Mouse (Mus musculus) heart, embryonic 13.5 days (tissue): ENCODE measurements around the gene Mrpl28. TPM values are rescaled to one million over a fixed set of nuclear protein-coding genes. Genes with fewer than 3 reads are reported as not detected.
A peak's percentile ranks its signal among the peaks of the same experiment; 100 is the strongest.

Experiments
- ATAC-seq: fragments of 200-750 bp; cut with Nextera tagmentation; 2 replicates; pipeline ENCODE4 v1.8.0; 2017; ENCODE audit warnings: moderate TSS enrichment; ENCODE audit not compliant: insufficient number of reproducible peaks, low FRiP score, low TSS enrichment; ENCODE audit errors: extremely low read depth
- H3K27ac ChIP-seq: fragments of 300-500 bp; sonication (generic); replicated peaks from 2 replicates; pipeline ENCODE4 v1.5.1; 2015; ENCODE audit warnings: moderate library complexity, mild to moderate bottlenecking, inconsistent platforms
- H3K27me3 ChIP-seq: fragments of 300-500 bp; sonication (generic); replicated peaks from 2 replicates; pipeline ENCODE4 v1.6.1; 2015; ENCODE audit warnings: mild to moderate bottlenecking, inconsistent platforms
- H3K36me3 ChIP-seq: fragments of 300-500 bp; sonication (generic); 2 replicates; pipeline ENCODE4 v1.6.1; 2015; ENCODE audit warnings: mild to moderate bottlenecking, inconsistent platforms
- H3K4me1 ChIP-seq: fragments of 300-500 bp; sonication (generic); 2 replicates; pipeline ENCODE4 v1.6.1; 2015; ENCODE audit warnings: inconsistent platforms
- H3K4me2 ChIP-seq: fragments of 300-500 bp; sonication (generic); 2 replicates; pipeline ENCODE4 v1.6.1; 2015; ENCODE audit warnings: inconsistent platforms, mild to moderate bottlenecking, moderate library complexity
- H3K4me3 ChIP-seq: fragments of 300-500 bp; sonication (generic); 2 replicates; pipeline ENCODE4 v1.5.1; 2015; ENCODE audit warnings: moderate library complexity, mild to moderate bottlenecking, inconsistent platforms
- H3K9ac ChIP-seq: fragments of 300-500 bp; sonication (generic); 2 replicates; pipeline ENCODE4 v1.6.1; 2015; ENCODE audit warnings: inconsistent platforms, mild to moderate bottlenecking, moderate library complexity
- H3K9me3 ChIP-seq: fragments of 300-500 bp; sonication (generic); 2 replicates; pipeline ENCODE4 v1.6.1; 2016; ENCODE audit warnings: inconsistent platforms
- WGBS: fragments of 180-500 bp; shearing (Covaris S2); methylation state at CpG from one replicate; pipeline ENCODE4 v1.1.7; 2015; ENCODE audit warnings: mixed read lengths; 5-methylcytosine and 5-hydroxymethylcytosine counted together
- polyA plus RNA-seq: library from polyadenylated mRNA; unstranded; fragments of >200 nt; fragmentation: Nextera tagmentation; extraction: Ambion mirVana; gene quantifications from 2 replicates; pipeline ENCODE4 v1.2.1, GENCODE M21; 2015

The Mrpl28 gene
- polyA plus RNA-seq, 1 experiment from 2014 or later = 217 TPM

DNA sequence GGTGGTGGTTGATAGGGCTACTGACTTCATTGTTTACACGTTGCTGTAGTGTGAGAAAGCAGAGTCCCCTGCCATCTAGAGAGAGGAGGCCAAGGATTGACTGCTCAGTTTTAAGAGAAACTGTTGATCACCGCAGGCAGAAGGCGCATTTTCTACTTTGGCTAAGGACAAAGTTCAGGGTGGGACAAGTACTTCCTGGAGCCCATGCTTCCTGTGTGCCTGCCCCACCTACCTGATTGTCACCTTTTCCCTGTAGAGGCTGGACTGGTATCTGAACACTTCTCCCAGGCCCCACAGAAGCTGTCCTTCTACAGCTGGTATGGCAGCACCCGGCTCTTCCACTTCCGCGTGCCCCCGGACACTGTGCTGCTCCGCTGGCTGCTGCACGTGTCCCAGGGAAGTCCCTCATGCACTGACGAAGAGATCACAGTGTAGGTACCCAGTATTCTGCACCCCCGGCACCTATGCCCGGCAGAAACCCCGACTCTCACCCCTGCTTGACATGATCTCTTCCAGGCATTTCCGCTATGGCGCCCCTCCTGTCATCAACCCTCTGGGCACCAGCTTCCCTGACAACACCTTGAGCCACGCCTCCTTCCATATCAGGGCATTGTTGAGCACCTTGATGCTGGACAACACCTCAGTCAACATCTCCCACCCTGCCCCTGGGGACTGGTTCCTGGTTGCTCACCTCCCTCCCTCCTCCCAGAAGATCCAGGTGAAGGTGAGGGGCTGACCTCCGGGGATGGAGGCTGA lies 6.6 kb upstream of the Mrpl28 start:
- H3K27ac ChIP-seq = no peak overlapping the region

DNA sequence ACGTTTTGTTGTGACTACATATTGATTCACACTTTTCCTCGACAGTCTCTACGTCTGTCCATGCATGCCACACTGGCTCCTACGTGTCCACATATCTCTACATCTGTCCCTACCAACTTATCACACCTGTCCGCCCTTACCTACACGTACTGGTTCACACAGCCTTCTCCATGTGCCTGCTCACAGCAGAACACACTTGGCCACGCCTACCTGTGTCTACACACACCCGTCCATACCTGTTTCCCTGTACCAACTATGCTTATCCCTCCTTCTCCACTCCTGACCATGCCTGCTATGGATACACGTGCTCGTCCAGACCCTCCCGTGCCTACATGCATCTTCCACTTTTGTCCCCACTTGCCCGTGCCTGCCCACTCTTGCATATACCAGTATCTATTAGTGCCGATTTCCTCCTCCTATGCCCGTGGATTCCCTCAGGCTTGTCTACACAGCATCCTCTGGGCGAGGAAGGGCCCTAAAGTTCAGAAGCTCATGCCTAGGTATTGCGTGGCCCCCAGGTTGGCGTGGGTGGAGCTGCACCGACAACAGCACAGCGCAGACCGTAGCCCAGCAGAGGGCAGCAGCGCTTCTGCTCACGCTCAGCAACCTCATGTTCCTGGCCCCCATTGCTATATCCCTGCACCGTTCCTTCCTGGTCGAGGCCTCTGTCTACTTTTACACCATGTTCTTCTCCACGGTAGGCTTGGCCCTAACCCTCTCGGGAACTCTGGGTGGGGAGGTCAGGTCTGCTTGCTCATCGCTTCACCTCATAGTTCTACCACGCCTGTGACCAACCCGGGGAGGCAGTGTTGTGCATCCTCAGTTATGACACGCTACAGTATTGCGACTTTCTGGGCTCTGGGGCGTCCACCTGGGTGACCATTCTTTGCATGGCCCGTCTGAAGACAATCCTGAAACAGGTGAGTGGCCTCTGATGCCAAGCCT lies 3.3 kb upstream of the Mrpl28 start:
- Histone ChIP-seq H3K27me3 (peaks cover 59% of the 10 kb centered on the region), H3K4me3 (no peak overlapping the region), H3K9me3 (no peaks in the 10 kb centered on the region), H3K9ac (0 out of 2 replicates have a peak overlapping the region, but pooled peaks have one; percentile 33), H3K36me3 (peaks cover 2% of the 10 kb centered on the region), H3K4me1 (peaks cover 18% of the 10 kb centered on the region), H3K4me2 (0 out of 2 replicates have a peak overlapping the region, but pooled peaks have one; percentile 28), H3K27ac (no peak overlapping the region)
- no peak for ATAC-seq
- WGBS = 45% methylated on average over 33 of the region's 33 CpGs

More for the DNA sequence above, 6.6 kb upstream of the Mrpl28 start:
- ATAC-seq = no peak
- no peaks in the 10 kb centered on the region for H3K36me3 ChIP-seq
- no peak overlapping the region for H3K4me3 ChIP-seq
- H3K9me3 ChIP-seq = no peaks in the 10 kb centered on the region
- WGBS = 80% methylated on average over 17 of the region's 17 CpGs
- H3K9ac ChIP-seq = no peak overlapping the region
- no peak overlapping the region for H3K4me2 ChIP-seq
- peaks cover 13% of the 10 kb centered on the region for H3K4me1 ChIP-seq
- H3K27me3 ChIP-seq = peaks cover 92% of the 10 kb centered on the region

DNA sequence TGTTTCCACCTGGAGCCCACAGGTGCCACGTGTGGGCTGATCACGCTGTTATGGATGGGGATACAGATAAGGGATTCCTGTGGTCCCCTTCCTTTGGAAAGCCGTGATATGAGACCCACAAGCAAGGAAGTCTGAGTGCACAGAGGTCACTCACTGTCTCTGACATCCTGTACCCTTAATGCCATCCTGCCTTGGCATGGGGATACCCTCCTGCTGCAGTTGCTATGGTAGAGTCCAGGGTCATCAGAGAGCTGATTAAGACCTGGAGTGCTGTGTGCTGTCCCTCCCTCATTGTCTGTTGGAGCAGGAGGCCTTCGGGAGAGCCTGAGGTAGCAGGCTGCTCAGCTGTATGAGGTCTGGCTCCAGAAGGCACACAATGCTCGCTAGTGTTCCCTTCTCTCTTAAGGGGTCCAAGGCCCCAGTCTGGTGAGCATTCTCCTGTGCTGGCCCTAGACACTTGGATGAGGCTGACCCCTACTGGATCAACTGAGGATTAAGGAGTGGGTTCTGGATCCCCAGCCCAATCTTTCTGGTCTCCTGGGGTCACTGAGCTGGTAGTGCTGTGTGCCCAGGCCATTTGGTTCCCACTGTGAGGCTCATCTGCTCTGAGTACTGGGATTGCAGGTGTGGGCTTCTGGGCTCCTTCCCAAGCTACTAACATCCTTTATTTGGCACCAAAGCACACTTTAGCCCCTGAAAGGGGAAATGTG lies 714 bp upstream of the Mrpl28 start:
- no peak for ATAC-seq
- no peak overlapping the region for H3K27ac ChIP-seq
- peak overlapping the region; percentile 74; the same call in 1 of the 2 replicates for H3K4me2 ChIP-seq
- H3K36me3 ChIP-seq = peaks cover 28% of the 10 kb centered on the region
- H3K9ac ChIP-seq = peak overlapping the region; percentile 17; the same call in 1 of the 2 replicates
- 55% methylated on average over 5 of the region's 5 CpGs for WGBS
- no peaks in the 10 kb centered on the region for H3K9me3 ChIP-seq
- H3K4me3 ChIP-seq = no peak overlapping the region
- peaks cover 21% of the 10 kb centered on the region for H3K4me1 ChIP-seq
- peaks cover 33% of the 10 kb centered on the region for H3K27me3 ChIP-seq

DNA sequence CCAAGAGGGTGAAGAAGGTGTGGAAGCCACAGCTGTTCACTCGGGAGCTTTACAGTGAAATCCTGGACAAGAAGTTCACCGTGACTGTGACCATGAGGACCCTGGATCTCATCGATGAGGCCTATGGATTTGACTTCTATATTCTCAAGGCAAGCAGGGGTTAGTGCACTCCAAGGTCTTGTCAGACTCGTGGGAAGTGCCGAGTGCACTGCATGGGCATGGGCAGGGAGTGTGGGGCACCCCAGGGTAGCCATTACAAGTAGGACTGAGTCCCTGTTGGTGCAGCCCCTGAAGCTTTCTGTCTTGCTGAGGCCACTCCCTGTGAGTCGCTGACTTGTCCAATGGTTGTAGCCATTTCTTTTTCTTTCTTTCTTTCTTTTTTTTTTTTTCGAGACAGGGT lies 1.3 kb downstream of the Mrpl28 start:
- Histone ChIP-seq H3K4me2 (peak overlapping the region; percentile 74), H3K27me3 (peaks cover 14% of the 10 kb centered on the region), H3K4me1 (peaks cover 21% of the 10 kb centered on the region), H3K4me3 (peak overlapping the region; percentile 90), H3K9me3 (no peaks in the 10 kb centered on the region), H3K36me3 (peaks cover 48% of the 10 kb centered on the region), H3K27ac (no peak overlapping the region), H3K9ac (peak overlapping the region; percentile 93)
- 77% methylated on average over 7 of the region's 7 CpGs for WGBS
- ATAC-seq = no peak

DNA sequence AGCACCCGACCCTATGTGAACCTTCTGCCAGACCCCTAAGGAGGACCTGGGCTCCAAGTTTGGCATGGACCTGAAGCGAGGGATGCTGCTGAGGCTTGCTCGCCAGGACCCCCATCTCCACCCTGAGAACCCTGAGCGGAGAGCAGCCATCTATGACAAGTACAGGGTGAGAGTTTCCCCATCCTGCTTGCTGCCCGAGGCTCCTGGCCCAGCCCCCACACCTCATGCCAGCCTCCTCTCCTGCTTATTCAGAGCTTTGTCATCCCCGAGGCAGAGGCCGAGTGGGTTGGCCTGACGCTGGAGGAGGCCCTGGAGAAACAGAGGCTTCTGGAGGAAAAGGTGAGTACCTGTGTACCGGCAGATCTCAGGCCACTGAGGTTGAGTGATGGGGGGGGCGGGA lies 1.9 kb downstream of the Mrpl28 start:
- Histone ChIP-seq H3K4me3 (no peak overlapping the region), H3K9ac (no peak overlapping the region), H3K9me3 (no peaks in the 10 kb centered on the region), H3K36me3 (peaks cover 54% of the 10 kb centered on the region), H3K27ac (no peak overlapping the region), H3K4me1 (peaks cover 21% of the 10 kb centered on the region), H3K4me2 (no peak overlapping the region), H3K27me3 (peaks cover 8% of the 10 kb centered on the region)
- no peak for ATAC-seq
- WGBS = 94% methylated on average over 10 of the region's 10 CpGs

DNA sequence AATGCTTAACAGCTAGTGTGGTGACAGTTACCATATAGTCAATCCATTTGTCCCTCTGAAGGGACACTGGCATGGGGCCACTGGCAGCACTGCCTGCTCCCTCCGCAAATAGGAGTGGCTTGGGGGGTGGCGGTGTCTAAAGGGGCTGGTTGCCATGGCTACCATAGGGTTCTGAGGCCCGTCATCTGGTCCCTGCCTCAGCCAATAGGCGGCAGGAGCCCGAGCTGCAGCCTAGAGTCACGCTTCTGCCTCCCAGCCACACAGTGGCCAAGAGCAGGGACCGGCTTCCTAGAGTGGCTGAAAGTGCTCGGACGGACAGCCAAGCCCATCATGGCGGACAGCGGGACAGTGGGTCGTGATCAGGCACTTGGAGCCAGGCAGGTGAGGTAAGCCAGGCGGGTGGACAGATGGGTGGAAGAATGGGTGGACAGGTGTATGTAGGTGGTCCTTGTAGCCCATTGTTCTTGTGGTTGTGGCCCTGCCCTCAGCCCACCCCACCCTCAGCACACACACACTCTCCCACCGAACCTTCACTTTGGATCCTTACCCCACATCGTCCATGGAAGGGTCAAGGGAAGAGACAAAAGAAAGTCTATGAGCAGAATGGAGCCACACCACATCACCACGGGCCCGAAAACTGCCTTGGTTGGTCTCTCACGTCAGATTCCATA lies 7.9 kb downstream of the Mrpl28 start:
- Histone ChIP-seq H3K4me2 (no peak overlapping the region), H3K4me3 (no peak overlapping the region), H3K4me1 (no peaks in the 10 kb centered on the region), H3K36me3 (peaks cover 58% of the 10 kb centered on the region), H3K9ac (no peak overlapping the region), H3K9me3 (no peaks in the 10 kb centered on the region), H3K27ac (no peak overlapping the region), H3K27me3 (no peaks in the 10 kb centered on the region)
- 89% methylated on average over 18 of the region's 18 CpGs for WGBS
- no peak for ATAC-seq

DNA sequence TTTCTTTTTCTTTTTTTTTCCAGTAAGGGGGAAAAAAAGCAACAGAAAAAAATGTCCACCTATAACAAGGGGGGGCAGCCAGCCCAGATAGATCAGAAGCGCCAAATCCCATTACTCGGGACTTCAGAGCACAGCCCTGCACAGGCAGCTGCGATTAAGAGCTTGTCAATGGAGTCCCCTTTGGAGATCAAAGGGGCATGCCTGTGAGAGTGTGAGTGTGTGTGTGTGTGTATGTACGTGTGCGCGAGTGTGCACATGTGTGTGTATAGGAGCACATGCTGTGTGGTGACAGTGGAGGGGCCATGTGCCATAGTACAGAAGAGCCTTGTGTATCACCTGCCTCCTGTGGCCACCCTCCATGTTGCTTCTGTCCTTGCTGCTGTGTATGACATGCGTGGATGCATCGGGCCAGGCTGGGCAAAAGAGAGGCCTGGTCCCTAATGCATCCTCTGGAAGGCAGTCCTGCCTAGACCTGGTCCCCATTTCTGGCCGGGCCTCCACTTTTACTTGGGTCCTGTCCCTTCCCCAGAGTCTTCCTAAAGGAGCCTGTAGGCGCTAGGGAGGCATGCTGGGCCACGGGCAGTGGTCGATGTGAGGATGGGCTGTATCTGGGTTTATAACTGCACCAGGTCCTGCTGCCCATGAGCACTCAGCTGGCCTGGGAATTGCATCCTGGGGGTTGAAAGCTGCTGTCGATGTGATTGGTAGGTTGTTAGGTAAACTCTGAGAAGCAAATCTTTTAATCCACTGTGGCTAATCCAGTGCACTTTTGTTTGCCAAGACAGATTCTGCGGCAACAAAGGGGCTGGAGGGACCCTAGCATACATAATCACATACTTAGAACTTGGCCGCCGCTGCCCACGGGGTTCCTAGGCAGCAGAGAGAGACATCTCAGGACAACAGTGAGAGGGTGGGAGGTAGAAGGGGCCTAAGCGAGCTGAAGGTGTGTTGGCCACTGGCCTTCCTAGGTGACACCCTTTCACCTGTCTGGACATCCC lies 8.9 kb downstream of the Mrpl28 start:
- Histone ChIP-seq H3K4me3 (no peak overlapping the region), H3K9me3 (no peaks in the 10 kb centered on the region), H3K27me3 (no peaks in the 10 kb centered on the region), H3K36me3 (peaks cover 49% of the 10 kb centered on the region), H3K4me1 (no peaks in the 10 kb centered on the region), H3K27ac (no peak overlapping the region), H3K4me2 (no peak overlapping the region), H3K9ac (no peak overlapping the region)
- ATAC-seq = no peak
- WGBS = 87% methylated on average over 18 of the region's 18 CpGs

DNA sequence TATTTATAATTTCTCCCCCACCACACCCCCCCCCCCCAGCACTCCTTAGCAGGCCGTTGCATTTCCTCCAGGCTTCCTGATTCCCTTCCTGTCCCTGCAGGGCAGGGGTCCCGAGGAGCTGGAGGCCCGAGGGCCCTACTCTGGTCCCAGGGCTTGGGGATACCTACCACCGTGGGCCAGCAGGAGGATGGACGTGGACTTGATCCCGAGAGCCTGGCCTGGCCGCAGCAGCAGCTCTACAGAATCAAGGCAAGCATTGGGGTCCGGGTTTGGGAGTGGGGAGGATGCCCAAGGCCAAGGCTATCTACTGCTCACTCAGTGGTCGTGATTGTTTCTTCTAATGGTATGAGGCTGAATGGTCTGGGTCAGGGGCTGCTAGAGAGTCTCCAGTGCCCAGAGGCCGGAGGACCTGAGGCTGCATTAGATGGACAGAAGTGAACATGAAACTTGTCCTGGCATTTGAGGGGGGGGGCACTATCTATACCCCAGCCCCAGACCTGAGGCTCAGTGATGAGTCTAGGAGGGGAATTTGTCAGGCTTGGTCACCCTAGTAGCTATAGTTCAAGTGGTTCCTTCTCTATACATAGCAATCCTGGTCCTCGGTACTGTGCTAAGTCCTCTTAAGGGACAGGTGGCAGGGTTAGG lies 13.9 kb downstream of the Mrpl28 start:
- peak overlapping the region; percentile 94; the same call in 1 of the 2 replicates for H3K4me2 ChIP-seq
- no peak overlapping the region for H3K4me3 ChIP-seq
- H3K27ac ChIP-seq = no peak overlapping the region
- 0 out of 2 replicates have a peak overlapping the region, but pooled peaks have one; percentile 44 for H3K9ac ChIP-seq
- no peaks in the 10 kb centered on the region for H3K9me3 ChIP-seq
- peaks cover 35% of the 10 kb centered on the region for H3K4me1 ChIP-seq
- no peaks in the 10 kb centered on the region for H3K36me3 ChIP-seq
- no peak for ATAC-seq
- WGBS = 83% methylated on average over 11 of the region's 11 CpGs
- no peaks in the 10 kb centered on the region for H3K27me3 ChIP-seq

DNA sequence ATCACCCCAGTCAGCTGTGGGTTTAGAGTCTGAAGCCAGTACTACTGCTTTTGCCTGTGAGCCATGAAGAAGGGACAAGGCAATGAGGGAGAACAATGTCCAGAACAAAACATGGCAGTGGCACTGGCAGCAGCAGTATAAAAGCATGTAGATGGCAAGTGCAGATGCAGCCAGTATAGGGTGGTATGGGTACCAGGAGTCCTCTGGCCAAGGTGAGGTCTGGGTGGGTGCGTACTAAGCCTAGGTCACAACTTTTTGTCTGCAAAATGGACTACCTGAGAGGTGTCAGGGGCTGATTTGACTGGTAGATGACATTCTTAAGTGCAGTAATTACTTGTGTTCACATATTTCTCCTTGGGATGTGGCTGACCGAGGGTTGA lies 14.4 kb downstream of the Mrpl28 start:
- Histone ChIP-seq H3K4me2 (peak overlapping the region; percentile 94), H3K27ac (peak overlapping the region; percentile 98), H3K36me3 (peaks cover 5% of the 10 kb centered on the region), H3K9ac (peak overlapping the region; percentile 99), H3K4me3 (peak overlapping the region; percentile 96), H3K4me1 (peaks cover 38% of the 10 kb centered on the region), H3K27me3 (no peaks in the 10 kb centered on the region), H3K9me3 (no peaks in the 10 kb centered on the region)
- ATAC-seq = no peak
- WGBS = 56% methylated on average over 2 of the region's 2 CpGs
